Mouse (Mus musculus) myocyte (in vitro differentiated cells): ENCODE measurements around the gene Ak2. TPM values are rescaled to one million over a fixed set of nuclear protein-coding genes. Genes with fewer than 3 reads are reported as not detected.

Experiments
- H3K27me3 ChIP-seq: one replicate; pipeline ENCODE4 v1.6.1; 2011; ENCODE audit not compliant: control insufficient read depth, insufficient read depth, insufficient read length
- H3K36me3 ChIP-seq: one replicate; pipeline ENCODE4 v1.6.1; 2011; ENCODE audit not compliant: control insufficient read depth, insufficient read depth
- H3K4me2 ChIP-seq: one replicate; pipeline ENCODE4 v1.6.1; 2011; ENCODE audit warnings: low read depth, control low read depth
- H3K4me3 ChIP-seq: one replicate; pipeline ENCODE4 v1.5.1; 2011; ENCODE audit warnings: mild to moderate bottlenecking, control low read depth, moderate library complexity
- H3K79me2 ChIP-seq: one replicate; pipeline ENCODE4 v1.6.1; 2011; ENCODE audit not compliant: control insufficient read depth, insufficient read depth
- H3ac ChIP-seq: one replicate; pipeline ENCODE4 v1.6.1; 2011; ENCODE audit not compliant: control insufficient read depth, insufficient read length
- CEBPB ChIP-seq: IDR thresholded peaks from 2 replicates; pipeline ENCODE4 v1.6.1; 2011; ENCODE audit warnings: mild to moderate bottlenecking, moderate library complexity; ENCODE audit not compliant: poor library complexity, insufficient read depth, severe bottlenecking
- E2F4 ChIP-seq: IDR thresholded peaks from one replicate; pipeline ENCODE4 v1.6.1; 2011; ENCODE audit warnings: mild to moderate bottlenecking, control low read depth, moderate library complexity; ENCODE audit not compliant: insufficient read depth
- MAX ChIP-seq: IDR thresholded peaks from one replicate; pipeline ENCODE4 v1.6.1; 2011; ENCODE audit warnings: low read depth, mild to moderate bottlenecking, control low read depth
- MYOD1 ChIP-seq, 3 experiments: IDR thresholded peaks; one replicate each; pipeline ENCODE4 v1.6.1; 2011; ENCODE audit warnings: control low read depth in 2 of 3, low read depth in 2 of 3, mild to moderate bottlenecking in 2 of 3, moderate library complexity in 1 of 3; ENCODE audit not compliant: insufficient read length in 2 of 3, control insufficient read depth in 1 of 3
- MYOG ChIP-seq, 3 experiments: IDR thresholded peaks; one replicate each; pipeline ENCODE4 v1.6.1; 2011; ENCODE audit warnings: control low read depth in 2 of 3, low read depth in 2 of 3, mild to moderate bottlenecking in 2 of 3; ENCODE audit not compliant: insufficient read length in 2 of 3, control insufficient read depth in 1 of 3, insufficient read depth in 1 of 3
- POLR2A ChIP-seq: IDR thresholded peaks from one replicate; pipeline ENCODE4 v1.6.1; 2011; ENCODE audit warnings: low read depth, mild to moderate bottlenecking, control low read depth, moderate library complexity; ENCODE audit not compliant: insufficient read length
- POLR2AphosphoS2 ChIP-seq: IDR thresholded peaks from one replicate; pipeline ENCODE4 v1.6.1; 2011; ENCODE audit warnings: low read depth, control low read depth; ENCODE audit not compliant: insufficient read length
- REST ChIP-seq: IDR thresholded peaks from one replicate; pipeline ENCODE4 v1.6.1; 2011; ENCODE audit warnings: mild to moderate bottlenecking, control low read depth, moderate library complexity; ENCODE audit not compliant: insufficient read depth, insufficient read length
- SRF ChIP-seq: IDR thresholded peaks from one replicate; pipeline ENCODE4 v1.6.1; 2011; ENCODE audit warnings: low read depth; ENCODE audit not compliant: control insufficient read depth, insufficient read length
- TCF12 ChIP-seq: IDR thresholded peaks from one replicate; pipeline ENCODE4 v1.6.1; 2011; ENCODE audit warnings: mild to moderate bottlenecking, control low read depth; ENCODE audit not compliant: poor library complexity, insufficient read depth, severe bottlenecking
- TCF3 ChIP-seq: IDR thresholded peaks from one replicate; pipeline ENCODE4 v1.6.1; 2011; ENCODE audit warnings: low read depth, control low read depth; ENCODE audit not compliant: insufficient read length
- USF1 ChIP-seq: IDR thresholded peaks from one replicate; pipeline ENCODE4 v1.6.1; 2011; ENCODE audit warnings: low read depth, mild to moderate bottlenecking, control low read depth, moderate library complexity
- polyA plus RNA-seq: library from polyadenylated mRNA; unstranded; fragments of >200 nt; fragmentation: generic; extraction: Trizol; gene quantifications from one replicate; pipeline ENCODE4 v1.2.1, GENCODE M21; 2012; ENCODE audit warnings: missing spikeins

Ak2 gene
- polyA plus RNA-seq, 1 experiment: 83.0 TPM

DNA sequence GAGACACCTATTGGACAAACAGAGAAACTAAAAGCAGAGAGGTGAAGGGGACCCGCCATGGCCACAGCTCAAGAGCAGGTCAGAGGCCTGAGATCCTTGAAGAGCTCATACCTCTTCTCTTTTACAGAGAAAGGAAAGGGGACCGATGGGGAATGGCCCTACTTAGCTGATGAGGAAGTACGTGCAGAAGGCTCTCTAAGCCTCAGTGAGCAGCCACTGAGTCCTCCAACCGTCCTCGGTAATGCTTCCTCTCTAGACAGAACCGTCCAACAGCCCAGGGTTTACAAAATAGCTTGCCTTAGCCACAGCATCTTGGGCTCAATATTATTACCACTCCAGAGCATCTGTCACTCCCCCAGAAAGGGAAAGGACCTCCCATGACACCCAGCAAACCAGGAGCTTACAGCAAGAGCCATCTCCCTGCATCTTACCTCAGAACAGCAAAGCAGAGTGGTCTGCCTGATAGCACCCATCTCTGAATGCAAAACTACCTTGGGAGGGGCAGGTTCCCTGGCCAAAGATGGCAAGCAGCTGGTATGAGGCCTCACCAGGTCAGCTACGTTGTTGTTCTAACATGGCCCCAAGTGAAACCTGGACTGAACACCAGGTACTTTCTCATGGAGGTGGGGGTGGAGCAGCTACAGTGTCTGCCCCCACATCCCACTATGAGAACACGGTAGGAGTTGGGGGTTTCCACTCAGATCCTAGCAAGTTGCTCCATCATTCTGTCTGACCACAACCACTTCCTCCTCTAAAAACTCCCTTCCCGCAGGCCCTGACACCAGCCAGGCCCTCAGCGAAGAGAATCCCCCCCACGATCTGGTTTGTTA is 40.6 kb downstream of the Ak2 start:
- Histone ChIP-seq H3K79me2 (no peaks in the 10 kb centered on the region), H3ac (no peak overlapping the region), H3K4me2 (peak overlapping the region; percentile 88), H3K4me3 (no peak overlapping the region), H3K27me3 (no peaks in the 10 kb centered on the region), H3K36me3 (no peaks in the 10 kb centered on the region)
- TF ChIP-seq CEBPB (peak; percentile 34; the same call in 1 of the 2 replicates), POLR2AphosphoS2 (no peak), POLR2A (no peak), MYOD1 (IDR thresholded peaks at IDR 0.05; ENCODE audit: control insufficient read depth in 1 of 3, insufficient read length in 2 of 3, low read depth in 2 of 3) (peak in 1 of 3 experiments; percentile 13)

DNA sequence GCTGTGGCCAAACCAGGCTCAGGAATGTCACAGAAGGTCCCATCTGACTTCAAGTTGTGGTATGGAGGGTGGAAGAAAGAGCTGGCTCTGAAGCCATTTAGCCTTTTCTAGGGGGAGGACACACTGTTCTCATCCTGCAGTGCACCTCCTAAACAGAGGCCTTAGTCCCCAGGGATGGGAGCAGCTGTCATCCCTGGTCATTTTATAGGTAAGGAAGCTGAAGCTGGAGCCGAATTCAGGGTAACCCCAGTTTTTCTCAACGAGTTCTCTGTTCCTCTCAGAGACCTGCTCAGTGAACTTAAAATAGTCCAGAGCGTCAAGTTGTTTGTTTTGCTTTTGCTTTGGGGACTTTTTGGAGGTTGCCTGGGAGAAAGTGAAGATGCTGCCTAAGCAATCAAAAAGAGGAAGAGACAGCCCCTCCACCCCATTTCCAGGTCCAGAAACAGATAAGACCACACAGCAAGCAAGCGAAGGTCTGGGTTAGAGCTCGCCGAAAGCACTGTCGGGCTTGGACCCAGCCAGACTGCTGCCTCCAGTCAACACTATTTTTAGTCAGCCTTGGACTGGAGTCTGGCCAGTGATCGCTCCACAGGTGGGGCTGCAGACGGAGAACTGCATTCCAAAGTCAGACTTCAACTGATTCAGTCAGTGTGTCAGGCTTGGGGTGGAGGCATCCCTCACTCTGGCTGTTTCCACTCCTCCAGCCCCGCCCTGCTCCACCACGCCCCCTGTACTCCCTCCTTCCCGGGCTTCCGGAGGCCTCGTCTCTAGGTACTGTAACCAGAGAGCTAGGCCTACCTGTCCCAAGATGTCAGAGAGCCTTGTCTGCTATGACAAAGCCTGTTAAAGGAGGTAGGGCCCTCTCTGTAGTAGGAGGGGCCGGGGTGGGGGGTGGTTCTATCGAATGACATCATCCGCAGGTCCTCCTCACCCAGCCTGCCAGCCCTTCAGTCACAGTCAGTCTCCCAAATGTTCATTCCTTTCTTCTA is 41.5 kb downstream of the Ak2 start:
- Histone ChIP-seq H3K36me3 (no peaks in the 10 kb centered on the region), H3ac (no peak overlapping the region), H3K4me3 (peak overlapping the region; percentile 1), H3K4me2 (peak overlapping the region; percentile 88), H3K79me2 (no peaks in the 10 kb centered on the region), H3K27me3 (no peaks in the 10 kb centered on the region)
- no peak for TF ChIP-seq MAX
- no peak for TF ChIP-seq REST
- TF ChIP-seq POLR2A: peak; percentile 61
- no peak for TF ChIP-seq USF1
- no peak for TF ChIP-seq E2F4
- no peak for TF ChIP-seq CEBPB
- peak; percentile 60 for TF ChIP-seq POLR2AphosphoS2
- no peak for TF ChIP-seq TCF3
- peak in 2 of 3 experiments; percentile 48 to 75 for TF ChIP-seq MYOD1 (IDR thresholded peaks at IDR 0.05; ENCODE audit: control insufficient read depth in 1 of 3, insufficient read length in 2 of 3, low read depth in 2 of 3)
- no peak for TF ChIP-seq TCF12
- TF ChIP-seq MYOG (IDR thresholded peaks at IDR 0.05; ENCODE audit: control insufficient read depth in 1 of 3, insufficient read depth in 1 of 3, insufficient read length in 2 of 3, low read depth in 2 of 3): peak in 2 of 3 experiments; percentile 23 to 74
- no peak for TF ChIP-seq SRF

DNA sequence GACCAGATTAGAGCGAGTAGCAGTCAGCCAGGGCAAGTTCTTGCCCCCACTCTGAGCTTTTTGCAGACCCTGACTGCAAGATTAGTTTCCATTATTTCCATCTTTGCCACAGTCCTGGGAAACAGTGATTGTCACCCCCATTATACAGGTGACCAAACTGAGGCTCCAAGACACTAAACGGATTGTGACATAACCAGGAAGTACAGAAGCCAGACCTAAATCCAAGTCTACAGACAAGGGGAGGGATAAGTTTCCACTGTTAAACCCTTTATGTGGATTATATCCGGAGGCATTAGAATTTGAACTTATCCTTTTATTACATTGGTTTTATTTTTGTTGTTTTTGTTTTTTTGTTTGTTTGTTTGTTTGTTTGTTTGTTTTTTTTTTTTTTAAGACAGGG is 42.5 kb downstream of the Ak2 start:
- Histone ChIP-seq H3K36me3 (no peaks in the 10 kb centered on the region), H3K27me3 (no peaks in the 10 kb centered on the region), H3ac (no peak overlapping the region), H3K79me2 (no peaks in the 10 kb centered on the region), H3K4me3 (peak overlapping the region; percentile 1), H3K4me2 (peak overlapping the region; percentile 88)
- no peak for TF ChIP-seq MYOD1 (IDR thresholded peaks at IDR 0.05; ENCODE audit: control insufficient read depth in 1 of 3, insufficient read length in 2 of 3, low read depth in 2 of 3)
- no peak for TF ChIP-seq REST
- TF ChIP-seq MYOG (IDR thresholded peaks at IDR 0.05; ENCODE audit: control insufficient read depth in 1 of 3, insufficient read depth in 1 of 3, insufficient read length in 2 of 3, low read depth in 2 of 3): no peak
- no peak for TF ChIP-seq E2F4
- no peak for TF ChIP-seq USF1
- no peak for TF ChIP-seq CEBPB
- no peak for TF ChIP-seq TCF12

DNA sequence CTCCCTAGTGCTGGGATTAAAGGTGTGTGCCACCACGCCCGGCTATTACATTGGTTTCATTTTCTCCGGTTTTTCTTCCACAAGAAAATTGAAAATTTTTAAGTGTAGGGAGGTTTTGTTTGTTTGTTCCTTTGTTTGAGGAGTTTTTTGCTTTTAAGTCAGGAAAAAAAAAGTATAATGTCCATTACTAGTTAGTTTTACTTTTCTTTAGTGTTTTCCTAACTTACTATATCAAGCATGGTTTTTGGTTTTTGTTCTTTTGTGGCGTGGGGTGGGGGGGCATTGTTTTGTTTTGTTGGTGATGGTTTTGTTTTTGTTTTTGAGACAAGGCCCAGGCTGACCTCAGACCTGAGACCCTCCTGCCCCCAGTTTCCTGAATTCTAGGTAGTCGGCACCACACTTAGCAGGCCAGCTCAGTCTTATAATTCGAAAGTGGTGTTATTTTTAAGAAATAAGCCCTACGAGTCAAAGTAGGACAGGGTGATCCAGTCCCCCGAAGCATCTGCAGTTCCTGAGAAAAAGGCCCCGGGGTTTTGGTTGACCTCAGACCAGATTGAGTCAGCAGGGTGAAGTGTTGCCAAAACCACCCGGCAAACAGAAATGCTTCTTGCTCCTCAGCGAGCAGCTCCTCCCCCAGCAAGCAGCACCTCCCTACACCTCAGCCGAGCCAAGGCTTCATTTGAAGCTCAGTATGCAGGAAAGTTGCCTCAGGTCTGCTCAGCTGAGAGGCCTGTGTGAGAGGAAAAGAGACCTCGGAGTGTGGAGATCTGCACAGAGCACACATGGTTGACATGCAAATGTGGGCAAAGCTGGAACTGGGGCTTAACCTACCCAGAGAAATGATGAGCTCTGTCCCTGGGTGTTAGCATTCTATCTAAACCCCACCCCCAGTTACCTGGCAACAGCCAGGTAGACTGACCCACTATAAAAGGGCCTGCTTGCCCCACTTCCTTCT is 43.2 kb downstream of the Ak2 start:
- H3K79me2 ChIP-seq: no peaks in the 10 kb centered on the region
- peak overlapping the region; percentile 1 for H3K4me3 ChIP-seq
- peak overlapping the region; percentile 88 for H3K4me2 ChIP-seq
- no peaks in the 10 kb centered on the region for H3K36me3 ChIP-seq
- no peak overlapping the region for H3ac ChIP-seq
- H3K27me3 ChIP-seq: no peaks in the 10 kb centered on the region
- TF ChIP-seq CEBPB (peak; percentile 48; the same call in 1 of the 2 replicates), TCF12 (peak; percentile 13), USF1 (no peak), POLR2AphosphoS2 (no peak)
